Mouse (Mus musculus): ENCODE results near the gene Pdcl3.

DNA sequence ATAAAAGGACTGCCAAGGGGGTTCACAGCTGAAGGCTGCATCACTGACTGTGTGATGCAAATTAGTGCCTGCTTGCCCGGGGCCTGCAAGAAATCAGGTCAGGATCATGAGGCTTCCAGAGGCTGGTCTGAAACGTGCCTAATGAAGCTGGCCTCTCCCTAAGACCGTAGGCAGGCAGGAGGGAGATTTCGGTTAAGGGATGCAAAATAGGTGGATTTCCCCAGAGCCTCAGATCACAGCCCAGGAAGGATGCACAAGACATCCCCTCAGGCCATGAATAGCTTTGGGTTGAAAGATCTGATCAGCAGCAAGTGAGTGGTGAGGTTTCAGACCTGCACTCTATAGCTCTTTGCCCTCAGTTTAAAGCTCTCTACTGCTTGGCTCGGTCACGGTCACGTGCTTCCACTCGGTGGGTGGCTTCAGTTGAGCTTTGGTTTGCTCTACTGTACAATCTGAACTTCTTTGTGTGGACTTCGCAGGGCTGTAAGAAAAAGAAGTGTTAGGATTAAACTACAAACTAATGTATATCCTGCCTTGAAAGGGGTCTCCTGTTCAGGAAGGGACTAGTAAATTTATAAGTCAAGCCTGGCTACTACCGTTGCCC, 20.4 kb downstream of the Pdcl3 start:
- TF ChIP-seq CTCF (IDR thresholded peaks at IDR 0.05; ENCODE audit: control insufficient read depth, insufficient read depth, insufficient replicate concordance, low read depth, low read length) (no peak), POLR2A (IDR thresholded peaks at IDR 0.05; ENCODE audit: control insufficient read depth, low read depth, low read length) (no peak)

Measured in testis, adult 2 months (tissue).